Mouse (Mus musculus): ENCODE data around the gene Mfsd2b. TPM values are rescaled to one million over a fixed set of nuclear protein-coding genes. Genes with fewer than 3 reads are reported as not detected.

Gene Mfsd2b
- polyA plus RNA-seq (2017; shearing (Covaris generic)) = under 1 TPM; 0.70 to 0.93 TPM

GRCm38 (mm10) chr12:4874161-4874927 lies at the start of gene Mfsd2b:
Gene Mfsd2b, minus strand, starts transcription at chr12:4874359.

GRCm38 (mm10) chr12:4916994-4917804 lies 43.0 kb upstream of the Mfsd2b start, which contains the start of gene Atad2b:
Gene Atad2b, plus strand, starts transcription at chr12:4917353.

GRCm38 (mm10) chr12:4906951-4907906 lies 33.1 kb upstream of the Mfsd2b start, which contains the start of gene Ubxn2a:
Gene Ubxn2a, minus strand, starts transcription at chr12:4907705.

GRCm38 (mm10) chr12:4842890-4843597 lies 31.1 kb downstream of the Mfsd2b start, which contains the start of gene Wdcp:
Gene Wdcp, plus strand, starts transcription at chr12:4843303.

GRCm38 (mm10) chr12:4841392-4841887 lies 32.7 kb downstream of the Mfsd2b start, which contains the start of gene Fkbp1b:
Gene Fkbp1b, minus strand, starts transcription at chr12:4841591.

GRCm38 (mm10) chr12:4817361-4818101 lies 56.6 kb downstream of the Mfsd2b start, which contains the start of gene Sf3b6:
Gene Sf3b6, plus strand, starts transcription at chr12:4817544.

Other genes with a start within 250 kb of the Mfsd2b start
- gene Fam228a, start 135.9 kb downstream of the Mfsd2b start, polyA plus RNA-seq (2017; shearing (Covaris generic)) = under 1 TPM in 1 of 2 experiments, not detected in 1; 0.55 TPM
- gene Pfn4, start 105.3 kb downstream of the Mfsd2b start, polyA plus RNA-seq (2017; shearing (Covaris generic)) = 1 to 10 TPM in 1 of 2 experiments, under 1 TPM in 1; 0.43 to 1.5 TPM
- 1 to 10 TPM in 1 of 2 experiments, not detected in 1; 1.2 TPM for gene Fam228b, start 105.1 kb downstream of the Mfsd2b start, polyA plus RNA-seq (2017; shearing (Covaris generic))
- gene Sf3b6, start 56.8 kb downstream of the Mfsd2b start, polyA plus RNA-seq (2017; shearing (Covaris generic)) = 100 to 1,000 TPM; 341 to 477 TPM
- 1 to 10 TPM in 1 of 2 experiments, not detected in 1; 1.4 TPM for gene Fkbp1b, start 32.8 kb downstream of the Mfsd2b start, polyA plus RNA-seq (2017; shearing (Covaris generic))
- gene Wdcp, start 31.1 kb downstream of the Mfsd2b start, polyA plus RNA-seq (2017; shearing (Covaris generic)) = 10 to 100 TPM in 1 of 2 experiments, 1 to 10 TPM in 1; 9.4 to 10.3 TPM
- 10 to 100 TPM; 34.2 to 37.8 TPM for gene Ubxn2a, start 33.3 kb upstream of the Mfsd2b start, polyA plus RNA-seq (2017; shearing (Covaris generic))
- gene Atad2b, start 43.0 kb upstream of the Mfsd2b start, polyA plus RNA-seq (2017; shearing (Covaris generic)) = 10 to 100 TPM; 51.5 to 54.2 TPM

Data from activated CD4-positive, CD25-positive, alpha-beta regulatory T cell (primary cell).